Mouse (Mus musculus) liver, embryonic 11.5 days (tissue): ENCODE results near the gene Nsf. TPM values are rescaled to one million over a fixed set of nuclear protein-coding genes. Genes with fewer than 3 reads are reported as not detected.

Experiments used
- ATAC-seq: fragments of 200-750 bp; cut with Nextera tagmentation; replicated peaks from 2 replicates; pipeline ENCODE4 v1.8.0; 2017; ENCODE audit warnings: moderate number of reproducible peaks, mild to moderate bottlenecking, moderate TSS enrichment, moderate library complexity; ENCODE audit not compliant: low FRiP score
- DNase-seq: peaks from one replicate; pipeline ENCODE4 v3.0.0-alpha.2; 2017; ENCODE audit warnings: low spot score
- H3K27ac ChIP-seq: fragments of 300-500 bp; sonication (generic); 2 replicates; pipeline ENCODE4 v1.5.1; 2014; ENCODE audit warnings: mild to moderate bottlenecking, low read depth, low read length, control low read depth
- H3K27me3 ChIP-seq: fragments of 300-500 bp; sonication (generic); replicated peaks from 2 replicates; pipeline ENCODE4 v1.6.1; 2014; ENCODE audit warnings: low read length, mixed read lengths; ENCODE audit not compliant: control insufficient read depth, insufficient read depth
- H3K36me3 ChIP-seq: fragments of 300-500 bp; sonication (generic); 2 replicates; pipeline ENCODE4 v1.6.1; 2014; ENCODE audit warnings: mild to moderate bottlenecking, low read length, moderate library complexity, mixed read lengths; ENCODE audit not compliant: control insufficient read depth, insufficient read depth
- H3K4me1 ChIP-seq: fragments of 300-500 bp; sonication (generic); replicated peaks from 2 replicates; pipeline ENCODE4 v1.6.1; 2014; ENCODE audit warnings: low read length, mixed read lengths; ENCODE audit not compliant: control insufficient read depth, insufficient read depth
- H3K4me2 ChIP-seq: fragments of 300-500 bp; sonication (generic); 2 replicates; pipeline ENCODE4 v1.6.1; 2014; ENCODE audit warnings: mild to moderate bottlenecking, control low read depth, moderate library complexity
- H3K4me3 ChIP-seq: fragments of 300-500 bp; sonication (generic); 2 replicates; pipeline ENCODE4 v1.5.1; 2014; ENCODE audit warnings: low read depth, low read length, control low read depth
- H3K9ac ChIP-seq: fragments of 300-500 bp; sonication (generic); 2 replicates; pipeline ENCODE4 v1.6.1; 2014; ENCODE audit warnings: low read depth, low read length, control low read depth
- H3K9me3 ChIP-seq: fragments of 300-500 bp; sonication (generic); 2 replicates; pipeline ENCODE4 v1.6.1; 2016; ENCODE audit warnings: low read length, inconsistent platforms, mixed read lengths; ENCODE audit not compliant: control insufficient read depth
- WGBS: fragments of 180-500 bp; shearing (Covaris S2); extraction: QIAGEN DNeasy Blood & Tissue Kit; methylation state at CpG from one replicate; pipeline ENCODE4 v1.1.7; 2014; 5-methylcytosine and 5-hydroxymethylcytosine counted together
- polyA plus RNA-seq: library from polyadenylated mRNA; unstranded; fragments of >200 nt; fragmentation: Nextera tagmentation; extraction: Ambion mirVana; gene quantifications from 2 replicates; pipeline ENCODE4 v1.2.1, GENCODE M21; 2014

Nsf gene
- polyA plus RNA-seq, 1 experiment from 2014 or later, result 50.3 TPM

GRCm38 (mm10) chr11:103910993-103911585 lies 42.8 kb downstream of the Nsf start:
- Histone ChIP-seq H3K27me3 (no peaks in the 10 kb centered on the region), H3K27ac (no peak overlapping the region), H3K9me3 (no peaks in the 10 kb centered on the region), H3K4me3 (no peak overlapping the region), H3K4me2 (no peak overlapping the region), H3K36me3 (peaks cover 10% of the 10 kb centered on the region; the same call in 1 of the 2 replicates), H3K9ac (no peak overlapping the region), H3K4me1 (no peaks in the 10 kb centered on the region)
- WGBS, result 70% methylated on average over 7 of the region's 7 CpGs
- ATAC-seq, result no peak
- no peak for DNase-seq

GRCm38 (mm10) chr11:103910531-103910930 lies 43.3 kb downstream of the Nsf start:
- 96% methylated on average over 11 of the region's 11 CpGs for WGBS

GRCm38 (mm10) chr11:103909809-103910208 lies 44.0 kb downstream of the Nsf start:
- Histone ChIP-seq H3K9me3 (no peaks in the 10 kb centered on the region), H3K36me3 (peaks cover 7% of the 10 kb centered on the region; the same call in 1 of the 2 replicates), H3K4me1 (no peaks in the 10 kb centered on the region), H3K4me3 (no peak overlapping the region), H3K27ac (no peak overlapping the region), H3K9ac (no peak overlapping the region), H3K4me2 (no peak overlapping the region), H3K27me3 (no peaks in the 10 kb centered on the region)
- no peak for DNase-seq
- 86% methylated on average over 11 of the region's 11 CpGs for WGBS
- no peak for ATAC-seq

More at GRCm38 (mm10) chr11:103910531-103910930, 43.3 kb downstream of the Nsf start:
- Histone ChIP-seq H3K9ac (no peak overlapping the region), H3K4me3 (no peak overlapping the region), H3K9me3 (no peaks in the 10 kb centered on the region), H3K27me3 (no peaks in the 10 kb centered on the region), H3K27ac (no peak overlapping the region), H3K4me1 (no peaks in the 10 kb centered on the region), H3K36me3 (peaks cover 10% of the 10 kb centered on the region; the same call in 1 of the 2 replicates), H3K4me2 (no peak overlapping the region)
- DNase-seq (no peak), ATAC-seq (no peak)

GRCm38 (mm10) chr11:103909396-103909795 lies 44.5 kb downstream of the Nsf start:
- H3K9me3 ChIP-seq, result no peaks in the 10 kb centered on the region
- H3K27ac ChIP-seq, result no peak overlapping the region
- no peak overlapping the region for H3K9ac ChIP-seq
- peaks cover 7% of the 10 kb centered on the region; the same call in 1 of the 2 replicates for H3K36me3 ChIP-seq
- H3K4me1 ChIP-seq, result no peaks in the 10 kb centered on the region
- no peak for ATAC-seq
- H3K27me3 ChIP-seq, result no peaks in the 10 kb centered on the region
- H3K4me3 ChIP-seq, result no peak overlapping the region
- H3K4me2 ChIP-seq, result no peak overlapping the region
- WGBS, result 84% methylated on average over 12 of the region's 12 CpGs
- no peak for DNase-seq

GRCm38 (mm10) chr11:103906051-103906719 lies 47.7 kb downstream of the Nsf start:
- Histone ChIP-seq H3K27ac (no peak overlapping the region), H3K9ac (no peak overlapping the region), H3K36me3 (no peaks in the 10 kb centered on the region), H3K27me3 (no peaks in the 10 kb centered on the region), H3K4me1 (no peaks in the 10 kb centered on the region), H3K9me3 (no peaks in the 10 kb centered on the region), H3K4me2 (no peak overlapping the region), H3K4me3 (no peak overlapping the region)
- ATAC-seq (no peak), DNase-seq (no peak)
- WGBS, result 64% methylated on average over 7 of the region's 7 CpGs

- no peak for DNase-seq
- Histone ChIP-seq H3K9ac (no peak overlapping the region), H3K4me3 (no peak overlapping the region), H3K27ac (no peak overlapping the region), H3K4me1 (no peaks in the 10 kb centered on the region), H3K36me3 (no peaks in the 10 kb centered on the region), H3K4me2 (no peak overlapping the region), H3K27me3 (no peaks in the 10 kb centered on the region), H3K9me3 (no peaks in the 10 kb centered on the region)
- 75% methylated on average over 9 of the region's 9 CpGs for WGBS
- no peak for ATAC-seq
Observed at GRCm38 (mm10) chr11:103905506-103905905, 48.4 kb downstream of the Nsf start.

GRCm38 (mm10) chr11:103901581-103901966 lies 52.3 kb downstream of the Nsf start:
- Histone ChIP-seq H3K4me3 (no peak overlapping the region), H3K4me1 (no peaks in the 10 kb centered on the region), H3K9me3 (no peaks in the 10 kb centered on the region), H3K36me3 (no peaks in the 10 kb centered on the region), H3K9ac (no peak overlapping the region), H3K27ac (no peak overlapping the region), H3K4me2 (no peak overlapping the region), H3K27me3 (no peaks in the 10 kb centered on the region)
- ATAC-seq (no peak), DNase-seq (no peak)
- 85% methylated on average over 4 of the region's 4 CpGs for WGBS

GRCm38 (mm10) chr11:103900803-103901580 lies 52.9 kb downstream of the Nsf start:
- Histone ChIP-seq H3K4me2 (no peak overlapping the region), H3K9me3 (no peaks in the 10 kb centered on the region), H3K4me3 (no peak overlapping the region), H3K27ac (no peak overlapping the region), H3K4me1 (no peaks in the 10 kb centered on the region), H3K36me3 (no peaks in the 10 kb centered on the region), H3K9ac (no peak overlapping the region), H3K27me3 (no peaks in the 10 kb centered on the region)
- 77% methylated on average over 20 of the region's 20 CpGs for WGBS
- DNase-seq (no peak), ATAC-seq (no peak)
